Mouse (Mus musculus): ENCODE measurements around the gene Tyw5.

Tyw5 gene

GRCm38 (mm10) chr1:57406187-57407151, at the start of gene Tyw5, which contains the start of gene Maip1:
Gene Tyw5 (minus strand): TSS chr1:57407101.
Gene Maip1 (plus strand): TSS chr1:57406328.
- DNase-seq (ENCODE audit: low read depth, low spot score) = peak; percentile 86

DNA sequence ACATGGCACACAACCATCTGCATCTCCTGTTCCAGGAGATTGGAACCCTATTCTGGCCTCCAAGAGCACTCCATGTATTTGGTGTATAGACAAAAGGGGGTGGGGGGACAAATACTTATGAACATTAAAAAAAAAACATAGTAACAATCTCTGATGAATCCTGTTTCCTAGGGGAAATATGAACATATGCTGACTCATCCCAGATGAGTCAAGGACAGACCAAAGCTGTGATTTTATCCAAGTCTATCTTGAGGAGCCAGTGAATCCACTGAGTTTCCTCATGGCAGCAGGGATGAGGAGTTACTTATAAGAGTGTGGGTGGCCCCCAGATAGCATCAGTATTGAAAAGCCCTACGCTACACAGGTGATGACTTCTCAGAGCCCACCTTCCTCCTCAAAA, 43.3 kb upstream of the Tyw5 start:
- no peak for DNase-seq (ENCODE audit: low read depth, low spot score)

GRCm38 (mm10) chr1:57445679-57446078, 38.8 kb upstream of the Tyw5 start:
- DNase-seq (ENCODE audit: low read depth, low spot score) = no peak

DNA sequence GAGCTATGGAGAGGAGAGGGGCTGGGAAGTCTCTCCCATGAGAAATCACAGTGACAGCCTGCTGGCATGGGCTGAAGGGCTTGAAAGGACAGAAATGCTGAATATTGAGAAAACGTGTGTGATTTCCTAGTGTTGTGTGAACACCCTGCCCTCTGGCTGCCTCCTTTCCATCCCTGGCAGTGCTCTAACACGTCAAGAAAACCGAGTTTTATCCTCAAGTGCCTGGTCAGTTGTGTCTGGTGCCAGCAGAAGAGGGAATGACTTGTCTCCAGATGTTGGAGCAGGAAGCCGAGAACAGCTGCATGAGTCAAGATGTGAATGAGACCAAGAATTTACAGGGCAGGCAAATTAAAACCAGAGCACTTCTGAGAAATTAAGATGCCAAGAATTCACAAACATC, 33.9 kb upstream of the Tyw5 start:
- no peak for DNase-seq (ENCODE audit: low read depth, low spot score)

- DNase-seq (ENCODE audit: low read depth, low spot score) = no peak
Measured at GRCm38 (mm10) chr1:57439026-57439425, 32.1 kb upstream of the Tyw5 start.

DNA sequence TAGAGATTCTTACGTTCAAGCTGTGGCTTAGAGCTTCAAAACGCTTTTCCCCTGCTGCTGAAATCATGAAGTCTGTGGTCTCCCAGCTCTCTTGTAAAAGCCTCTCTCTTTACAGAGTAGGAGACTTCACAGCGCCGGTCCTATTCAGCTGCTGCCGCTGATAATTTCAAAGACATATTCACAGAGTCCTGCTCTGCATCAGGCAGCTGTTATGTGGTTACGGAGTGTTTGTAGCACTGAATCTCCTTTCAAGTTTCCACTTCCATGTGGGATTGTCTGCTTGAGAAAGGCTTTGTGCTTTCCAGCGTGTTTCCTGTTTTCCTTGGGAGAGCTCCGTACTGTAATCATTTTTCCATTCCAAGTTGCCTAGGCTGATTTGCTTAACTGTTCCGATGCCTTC, 30.1 kb upstream of the Tyw5 start:
- no peak for DNase-seq (ENCODE audit: low read depth, low spot score)

DNA sequence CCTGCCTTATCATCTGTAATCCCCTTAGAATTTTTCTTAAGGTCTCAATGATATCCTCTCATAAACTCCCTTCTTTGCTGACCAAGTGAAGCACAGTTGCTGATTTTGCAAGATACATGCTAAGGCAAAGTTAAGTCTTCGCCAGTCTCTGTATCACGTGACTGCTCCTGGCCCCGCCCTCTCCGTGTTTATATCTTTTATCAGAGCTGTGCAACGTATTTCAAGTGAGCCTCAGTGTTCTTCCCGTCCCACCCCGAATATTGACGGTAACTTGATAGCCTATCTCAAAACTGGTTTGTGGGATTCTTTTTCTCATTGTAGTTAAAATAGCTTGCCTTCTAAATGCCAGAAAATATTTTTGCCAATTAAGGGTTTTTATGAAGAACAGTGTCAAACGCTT, 29.5 kb upstream of the Tyw5 start:
- DNase-seq (ENCODE audit: low read depth, low spot score) = peak; percentile 62

DNA sequence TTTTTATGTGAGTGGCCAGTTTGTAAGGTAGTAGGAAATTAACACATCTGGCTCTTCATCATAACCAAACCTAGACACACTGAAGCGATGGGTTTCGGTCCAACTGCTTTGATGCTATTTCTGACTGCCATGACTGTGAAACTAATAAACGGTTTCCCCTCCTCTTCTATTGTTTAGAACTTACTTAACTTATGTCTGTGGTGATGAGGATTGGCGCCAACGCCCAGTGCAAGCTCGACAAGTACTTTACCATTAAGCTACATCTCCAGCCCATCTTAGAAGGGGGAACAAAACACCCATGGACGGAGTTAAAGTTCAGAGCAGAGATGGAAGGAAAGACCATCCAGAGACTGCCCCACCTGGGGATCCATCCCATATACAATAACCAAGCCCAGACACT, 26.2 kb upstream of the Tyw5 start:
- DNase-seq (ENCODE audit: low read depth, low spot score) = no peak

GRCm38 (mm10) chr1:57429786-57430483, 23.0 kb upstream of the Tyw5 start:
- no peak for DNase-seq (ENCODE audit: low read depth, low spot score)

- peak; percentile 63 for DNase-seq (ENCODE audit: low read depth, low spot score)
Measured at GRCm38 (mm10) chr1:57428368-57429308, 21.7 kb upstream of the Tyw5 start.

- DNase-seq (ENCODE audit: low read depth, low spot score) = no peak
Measured at GRCm38 (mm10) chr1:57423696-57424095, 16.8 kb upstream of the Tyw5 start.

GRCm38 (mm10) chr1:57413397-57413796, 6.5 kb upstream of the Tyw5 start:
- no peak for DNase-seq (ENCODE audit: low read depth, low spot score)

GRCm38 (mm10) chr1:57408994-57409393, 2.1 kb upstream of the Tyw5 start:
- DNase-seq (ENCODE audit: low read depth, low spot score) = no peak

- DNase-seq (ENCODE audit: low read depth, low spot score) = no peak
Measured at GRCm38 (mm10) chr1:57402116-57402515, 4.8 kb downstream of the Tyw5 start.

GRCm38 (mm10) chr1:57400877-57401276, 6.0 kb downstream of the Tyw5 start:
- DNase-seq (ENCODE audit: low read depth, low spot score) = no peak

GRCm38 (mm10) chr1:57400321-57400720, 6.6 kb downstream of the Tyw5 start:
- no peak for DNase-seq (ENCODE audit: low read depth, low spot score)

DNA sequence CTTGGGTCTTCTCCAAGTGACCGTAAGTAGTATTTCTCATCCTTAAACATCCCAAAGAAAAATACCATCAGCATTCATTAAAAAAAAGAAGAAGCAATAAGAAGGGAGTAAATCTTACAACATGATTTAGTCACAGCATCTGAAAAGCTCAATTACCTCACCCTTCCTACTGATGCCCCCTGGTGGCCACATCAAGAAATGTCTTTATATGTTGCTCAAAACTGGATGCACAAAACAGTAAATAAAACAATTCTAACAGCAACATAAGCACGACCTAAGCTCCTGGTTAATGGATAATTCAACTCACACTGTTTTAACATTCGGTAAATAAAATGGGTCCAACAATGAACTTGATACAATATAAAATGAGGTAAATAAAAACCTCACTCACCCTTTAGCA, 12.8 kb downstream of the Tyw5 start:
- DNase-seq (ENCODE audit: low read depth, low spot score) = peak; percentile 59

DNA sequence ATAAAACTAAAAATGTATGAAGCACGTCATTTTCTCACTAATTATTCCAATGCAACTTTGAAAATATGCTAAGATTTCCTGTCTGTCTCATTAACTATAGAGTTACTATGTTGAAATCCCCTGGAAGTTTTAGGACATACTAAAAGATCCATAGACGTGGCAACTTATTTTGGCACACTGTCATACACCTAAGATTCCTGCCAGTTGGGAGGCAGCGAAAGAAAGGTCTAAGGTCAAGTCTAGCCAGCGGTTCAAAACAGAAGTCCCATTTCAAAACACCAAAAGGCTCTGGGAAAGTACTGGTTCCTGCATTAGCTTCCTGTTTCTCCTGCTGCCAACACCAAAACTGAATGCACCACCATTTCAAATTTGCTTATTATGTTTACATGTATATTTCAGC, 14.5 kb downstream of the Tyw5 start:
- no peak for DNase-seq (ENCODE audit: low read depth, low spot score)

DNA sequence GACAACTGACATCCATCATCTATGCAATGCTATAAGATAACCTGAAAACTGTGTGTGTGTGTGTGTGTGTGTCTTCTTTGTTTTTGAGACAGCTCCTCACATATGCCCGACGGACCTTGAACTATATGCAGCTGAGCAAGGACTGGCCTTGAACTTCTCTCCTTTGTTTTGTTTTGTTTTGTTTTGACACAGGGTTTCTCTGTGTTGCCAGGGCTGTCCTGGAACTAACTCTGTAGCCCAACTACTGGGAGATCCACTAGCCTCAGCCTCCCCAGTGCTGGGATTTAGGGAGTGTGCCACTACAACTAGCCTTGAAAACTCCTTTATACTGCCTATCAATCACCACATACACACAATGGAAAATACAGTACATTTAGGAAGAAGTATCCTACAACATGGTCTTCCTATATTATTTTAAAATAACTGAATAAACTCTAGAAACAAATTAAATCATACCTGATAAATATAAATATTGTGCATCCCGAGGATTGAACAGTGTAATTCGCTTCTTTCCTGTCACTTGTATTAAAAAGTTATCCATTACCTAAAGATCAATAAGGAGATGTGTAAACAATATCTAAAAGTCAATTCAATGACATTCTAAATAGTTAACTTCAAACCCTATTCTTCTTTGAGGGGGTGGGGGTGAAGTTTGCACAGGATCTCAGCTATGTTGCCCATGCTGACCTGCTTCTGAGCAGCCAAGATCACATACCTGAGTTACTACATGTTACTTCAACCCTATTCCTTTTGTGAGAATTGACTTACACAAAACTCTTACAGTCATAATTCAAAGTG, 15.7 kb downstream of the Tyw5 start:
- DNase-seq (ENCODE audit: low read depth, low spot score) = no peak

DNA sequence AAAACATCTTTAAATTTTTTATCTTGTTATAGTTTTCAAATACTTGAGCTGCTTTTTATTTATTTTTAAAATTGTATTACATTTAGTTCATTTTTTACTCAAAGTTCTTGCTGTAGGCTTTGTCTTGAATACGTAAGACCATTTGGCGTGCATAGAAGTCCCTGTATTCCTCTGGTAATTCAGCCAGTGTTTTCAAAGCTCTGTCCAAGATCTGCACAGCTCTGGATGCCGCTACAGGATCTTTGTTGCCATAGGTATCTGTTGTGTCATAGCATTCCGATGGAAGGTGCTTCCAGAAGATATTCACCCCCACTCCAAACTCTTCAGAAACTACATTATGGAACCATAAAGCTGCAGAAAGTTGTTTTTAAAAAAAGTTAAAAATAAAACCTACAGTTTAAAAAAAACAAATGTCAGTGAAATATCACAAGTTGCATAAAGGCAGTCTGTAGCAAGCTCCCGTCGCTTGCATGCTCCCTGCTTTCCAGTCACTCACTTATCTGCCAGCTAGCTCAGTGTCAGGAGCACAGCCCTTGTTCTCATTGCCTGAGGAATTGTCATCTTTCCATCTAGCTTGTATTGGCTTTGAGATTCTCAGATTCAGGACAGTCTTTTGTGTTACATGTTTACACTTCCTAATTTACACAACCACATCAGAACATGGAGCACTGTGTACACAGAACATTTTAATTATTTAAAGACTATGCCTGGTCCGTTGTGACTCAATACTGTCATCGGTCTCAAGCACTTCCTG, 18.3 kb downstream of the Tyw5 start:
- DNase-seq (ENCODE audit: low read depth, low spot score) = no peak
